Mouse (Mus musculus) bone marrow, adult 2 months (tissue): ENCODE measurements at regions not wholly inside any gene's neighbourhood (a gene's known extent, or its start where the extent isn't known, plus 50 kb on each side); places are given as distances from the start of the nearest gene placed in this dataset.

Experiments used
- H3K27ac ChIP-seq: fragments of 200-500 bp; 2 replicates; pipeline ENCODE4 v1.5.1; 2012; ENCODE audit warnings: low read depth, mild to moderate bottlenecking, control low read depth, inconsistent platforms, low read length; ENCODE audit not compliant: control insufficient read depth, poor library complexity, insufficient read depth
- H3K4me1 ChIP-seq: fragments of 200-500 bp; 2 replicates; pipeline ENCODE4 v1.6.1; 2011; ENCODE audit warnings: low read length; ENCODE audit not compliant: control insufficient read depth, insufficient read depth
- H3K4me3 ChIP-seq: fragments of 200-500 bp; replicated peaks from 2 replicates; pipeline ENCODE3; 2011; ENCODE audit warnings: mild to moderate bottlenecking, low read depth, low read length, control low read depth; ENCODE audit not compliant: control insufficient read depth
- CTCF ChIP-seq: fragments of 200-500 bp; IDR thresholded peaks from 2 replicates; pipeline ENCODE4 v1.5.1; 2011; ENCODE audit warnings: low read length, control low read depth; ENCODE audit not compliant: control insufficient read depth, insufficient read depth
- POLR2A ChIP-seq: fragments of 200-500 bp; IDR thresholded peaks from 2 replicates; pipeline ENCODE4 v1.6.1; 2011; ENCODE audit warnings: low read depth, mild to moderate bottlenecking, control low read depth, low read length, borderline replicate concordance; ENCODE audit not compliant: control insufficient read depth
- WGBS: fragments of 180-500 bp; shearing (Covaris S2); methylation state at CpG from one replicate; pipeline ENCODE4 v1.1.7; 2018; 5-methylcytosine and 5-hydroxymethylcytosine counted together

DNA sequence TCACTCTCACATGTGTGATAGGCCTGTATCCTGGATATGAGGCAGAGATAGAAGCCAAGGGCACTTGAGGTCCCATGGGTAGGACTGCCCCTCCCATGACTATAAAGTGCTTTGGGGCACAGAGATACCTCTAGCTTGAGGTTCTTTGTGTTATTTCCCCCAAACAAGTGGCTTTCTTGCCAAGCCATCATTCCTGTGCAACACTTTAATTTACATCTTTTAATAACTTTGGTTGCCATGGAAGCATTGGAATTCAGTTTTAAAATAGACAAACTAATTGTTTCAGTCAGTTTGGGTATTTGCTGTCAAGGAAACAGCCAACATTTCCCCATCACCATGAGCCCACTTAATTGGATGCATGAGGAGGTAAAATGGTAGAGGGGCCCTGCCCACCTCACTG is 97.9 kb upstream of the Rbfox1 start:
- no peaks in the 10 kb centered on the region for H3K4me1 ChIP-seq
- TF ChIP-seq CTCF (no peak), POLR2A (no peak)
- no peak overlapping the region for H3K4me3 ChIP-seq
- no peak overlapping the region for H3K27ac ChIP-seq

DNA sequence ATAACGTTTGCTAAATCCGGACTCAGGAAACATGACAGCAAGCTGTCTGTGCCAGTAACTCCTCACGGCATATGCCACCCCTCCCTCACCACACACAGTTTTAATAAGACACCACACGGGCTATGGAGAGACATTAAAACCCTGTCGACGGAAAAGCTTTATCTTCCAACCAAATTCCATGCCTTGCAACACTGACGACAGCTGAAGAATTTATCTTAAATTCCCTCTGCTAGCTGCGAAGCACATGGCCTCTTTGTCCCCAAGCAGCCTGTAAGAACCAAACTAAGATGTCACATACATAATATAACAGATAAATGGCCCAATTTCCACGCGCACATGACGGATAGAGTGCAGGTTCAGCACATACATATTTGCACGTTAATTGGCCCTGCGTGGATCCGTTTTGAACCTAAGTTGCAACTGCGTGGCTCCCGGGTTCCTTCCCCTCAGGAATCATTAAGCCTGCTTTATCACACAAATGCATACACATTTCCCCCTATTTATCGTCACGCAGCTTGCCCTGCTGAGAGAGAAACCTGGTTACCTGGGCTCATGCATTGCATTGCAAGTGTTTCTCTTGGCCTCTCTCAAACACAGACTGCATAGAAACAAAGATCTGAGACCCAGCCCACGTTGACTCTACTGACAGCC is 118.3 kb upstream of the Rbfox1 start:
- WGBS: 84% methylated on average over 19 of the region's 19 CpGs
- no peak overlapping the region for H3K27ac ChIP-seq
- no peak for TF ChIP-seq POLR2A
- no peak for TF ChIP-seq CTCF
- no peaks in the 10 kb centered on the region for H3K4me1 ChIP-seq
- no peak overlapping the region for H3K4me3 ChIP-seq

GRCm38 (mm10) chr16:5765143-5765542 is 120.0 kb upstream of the Rbfox1 start:
- TF ChIP-seq POLR2A (no peak), CTCF (no peak)
- H3K27ac ChIP-seq: no peak overlapping the region
- 32% methylated on average over 4 of the region's 4 CpGs for WGBS
- no peaks in the 10 kb centered on the region for H3K4me1 ChIP-seq
- no peak overlapping the region for H3K4me3 ChIP-seq

DNA sequence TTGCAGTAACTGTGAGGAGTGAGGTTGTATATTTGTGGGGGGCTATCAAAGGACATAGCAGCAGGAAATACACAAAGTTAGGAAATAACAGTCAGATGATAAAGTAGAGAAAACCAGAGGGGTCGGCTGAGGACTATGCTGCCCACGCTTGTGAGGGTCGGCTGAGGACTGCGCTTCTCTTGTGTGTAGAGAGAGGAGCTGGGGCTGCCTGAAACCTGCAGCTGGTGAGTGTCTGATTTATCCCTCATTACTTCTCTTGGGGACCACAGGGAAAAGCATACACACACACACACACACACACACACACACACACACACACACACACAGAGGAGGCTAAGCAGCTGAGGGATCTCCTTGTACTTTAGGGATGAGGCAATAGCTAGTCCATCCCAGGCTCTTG is 124.3 kb upstream of the Rbfox1 start:
- Histone ChIP-seq H3K27ac (no peak overlapping the region), H3K4me1 (no peaks in the 10 kb centered on the region), H3K4me3 (no peak overlapping the region)
- no peak for TF ChIP-seq POLR2A
- TF ChIP-seq CTCF: no peak
- WGBS: 86% methylated on average over 4 of the region's 4 CpGs

GRCm38 (mm10) chr16:5759021-5759420 is 126.1 kb upstream of the Rbfox1 start:
- TF ChIP-seq CTCF: no peak
- no peak for TF ChIP-seq POLR2A
- 73% methylated on average over 2 of the region's 2 CpGs for WGBS
- H3K4me3 ChIP-seq: no peak overlapping the region
- no peaks in the 10 kb centered on the region for H3K4me1 ChIP-seq
- no peak overlapping the region for H3K27ac ChIP-seq

GRCm38 (mm10) chr16:5742716-5743507 is 142.2 kb upstream of the Rbfox1 start:
- TF ChIP-seq CTCF (no peak), POLR2A (no peak)
- no peak overlapping the region for H3K4me3 ChIP-seq
- 67% methylated on average over 4 of the region's 4 CpGs for WGBS
- no peaks in the 10 kb centered on the region for H3K4me1 ChIP-seq
- H3K27ac ChIP-seq: no peak overlapping the region

DNA sequence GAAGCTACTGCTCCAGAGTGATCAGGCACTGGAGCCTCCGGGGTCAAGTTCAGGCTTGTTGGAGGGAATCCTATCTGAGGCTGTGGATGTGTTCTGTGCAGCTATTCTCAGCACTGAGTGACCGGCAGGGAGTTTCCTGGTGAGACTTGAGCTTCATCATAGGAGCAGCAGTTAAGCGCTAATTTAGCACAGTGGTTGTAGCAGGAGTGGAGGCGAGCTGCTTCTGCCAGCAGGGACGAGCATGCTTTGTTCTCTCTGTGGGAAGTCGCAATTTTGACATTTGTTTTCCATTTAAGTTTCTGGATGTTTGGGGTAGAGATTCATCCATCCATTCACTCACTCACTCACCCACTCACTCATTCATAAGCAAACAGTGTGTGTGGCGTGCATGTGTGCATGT is 144.4 kb upstream of the Rbfox1 start:
- 77% methylated on average over 7 of the region's 7 CpGs for WGBS
- no peak for TF ChIP-seq CTCF
- TF ChIP-seq POLR2A: no peak
- no peak overlapping the region for H3K27ac ChIP-seq
- no peak overlapping the region for H3K4me3 ChIP-seq
- no peaks in the 10 kb centered on the region for H3K4me1 ChIP-seq

DNA sequence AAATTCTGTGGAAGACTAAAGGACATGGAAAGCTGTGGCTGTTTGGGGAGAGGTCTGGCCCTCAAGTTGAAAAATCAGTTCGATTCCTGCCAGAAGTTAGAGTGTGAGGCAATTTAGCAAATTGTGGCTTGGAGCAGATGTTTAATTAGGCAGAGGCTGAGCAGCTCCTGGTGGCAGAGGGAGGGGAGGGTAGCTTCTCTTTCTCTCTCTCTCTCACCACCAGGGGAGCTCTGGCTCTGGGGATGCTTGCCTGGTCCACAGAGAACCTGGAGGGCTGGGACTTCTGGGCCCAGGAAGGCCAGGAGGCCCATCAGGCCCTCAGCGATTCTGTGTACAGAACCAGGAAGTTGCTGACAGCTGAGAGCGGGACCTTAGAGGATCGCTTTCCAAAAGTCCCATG is 151.5 kb upstream of the Rbfox1 start:
- WGBS: 66% methylated on average over 4 of the region's 4 CpGs
- TF ChIP-seq CTCF: no peak
- TF ChIP-seq POLR2A: no peak
- H3K4me1 ChIP-seq: no peaks in the 10 kb centered on the region
- H3K27ac ChIP-seq: no peak overlapping the region
- no peak overlapping the region for H3K4me3 ChIP-seq
